Mouse (Mus musculus) liver, adult 2 months (tissue): ENCODE measurements at regions not wholly inside any gene's neighbourhood (a gene's known extent, or its start where the extent isn't known, plus 50 kb on each side); places are given as distances from the start of the nearest gene placed in this dataset.

ENCODE experiments used
- DNase-seq: peaks from one replicate; pipeline ENCODE4 v3.0.0-alpha.2; 2011; ENCODE audit warnings: low read depth, low spot score; ENCODE audit errors: extremely low read depth
- H3K27ac ChIP-seq: fragments of 200-500 bp; replicated peaks from 2 replicates; pipeline ENCODE4 v1.5.1; 2012; ENCODE audit warnings: low read depth, mild to moderate bottlenecking, control low read depth, inconsistent platforms, low read length; ENCODE audit not compliant: insufficient read depth
- H3K27me3 ChIP-seq: fragments of 200-500 bp; 2 replicates; pipeline ENCODE4 v1.6.1; 2012; ENCODE audit warnings: mild to moderate bottlenecking, moderate library complexity, low read length, inconsistent platforms; ENCODE audit not compliant: control insufficient read depth, insufficient read depth
- H3K36me3 ChIP-seq: fragments of 200-500 bp; 2 replicates; pipeline ENCODE4 v1.6.1; 2012; ENCODE audit warnings: low read length, inconsistent platforms; ENCODE audit not compliant: control insufficient read depth, insufficient read depth
- H3K4me1 ChIP-seq: fragments of 200-500 bp; 2 replicates; pipeline ENCODE4 v1.6.1; 2011; ENCODE audit warnings: low read length; ENCODE audit not compliant: control insufficient read depth, insufficient read depth
- H3K4me3 ChIP-seq: fragments of 200-500 bp; 2 replicates; pipeline ENCODE4 v1.5.1; 2011; ENCODE audit warnings: low read depth, mild to moderate bottlenecking, control low read depth, low read length, moderate library complexity; ENCODE audit not compliant: insufficient read depth
- H3K79me2 ChIP-seq: fragments of 200-500 bp; 2 replicates; pipeline ENCODE4 v1.6.1; 2012; ENCODE audit warnings: inconsistent platforms, mild to moderate bottlenecking, low read length, moderate library complexity; ENCODE audit not compliant: control insufficient read depth, insufficient read depth
- H3K9ac ChIP-seq: fragments of 200-500 bp; 2 replicates; pipeline ENCODE4 v1.6.1; 2012; ENCODE audit warnings: low read depth, mild to moderate bottlenecking, control low read depth, inconsistent platforms, low read length
- CTCF ChIP-seq: fragments of 200-500 bp; IDR thresholded peaks from 2 replicates; pipeline ENCODE4 v1.5.1; 2011; ENCODE audit warnings: low read depth, low read length, control low read depth
- POLR2A ChIP-seq: fragments of 200-500 bp; IDR thresholded peaks from 2 replicates; pipeline ENCODE4 v1.6.1; 2011; ENCODE audit warnings: low read length, control low read depth; ENCODE audit not compliant: insufficient read depth; ENCODE audit errors: extremely low read depth
- WGBS: fragments of 180-500 bp; shearing (Covaris S2); methylation state at CpG from one replicate; pipeline ENCODE4 v1.1.7; 2018; 5-methylcytosine and 5-hydroxymethylcytosine counted together

DNA sequence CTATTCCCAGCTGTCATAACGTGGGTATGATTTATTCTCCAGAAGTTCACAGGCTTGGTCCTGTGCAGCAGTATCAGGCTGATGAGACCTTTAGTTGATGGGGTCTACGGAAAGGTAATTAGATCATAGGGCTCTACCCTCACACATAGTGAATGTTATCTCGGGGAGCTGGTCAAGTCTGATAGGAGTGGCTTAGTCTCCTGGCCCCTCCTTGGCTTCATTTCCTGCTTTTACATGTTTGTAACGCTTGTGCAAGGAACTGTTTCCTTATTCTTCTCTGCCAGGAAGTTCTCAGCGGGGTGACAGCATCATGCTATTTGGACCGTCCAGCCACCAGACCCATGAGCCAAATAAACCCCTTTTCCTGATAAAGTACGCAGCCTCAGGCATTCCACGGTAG, 109.6 kb upstream of the Klf3 start:
- Histone ChIP-seq H3K27me3 (no peaks in the 10 kb centered on the region), H3K36me3 (no peaks in the 10 kb centered on the region), H3K4me3 (no peak overlapping the region), H3K79me2 (no peaks in the 10 kb centered on the region), H3K27ac (no peak overlapping the region), H3K4me1 (peaks cover 3% of the 10 kb centered on the region; the same call in 1 of the 2 replicates), H3K9ac (no peak overlapping the region)
- no peak for DNase-seq
- 73% methylated on average over 8 of the region's 8 CpGs for WGBS
- no peak for TF ChIP-seq POLR2A
- no peak for TF ChIP-seq CTCF

DNA sequence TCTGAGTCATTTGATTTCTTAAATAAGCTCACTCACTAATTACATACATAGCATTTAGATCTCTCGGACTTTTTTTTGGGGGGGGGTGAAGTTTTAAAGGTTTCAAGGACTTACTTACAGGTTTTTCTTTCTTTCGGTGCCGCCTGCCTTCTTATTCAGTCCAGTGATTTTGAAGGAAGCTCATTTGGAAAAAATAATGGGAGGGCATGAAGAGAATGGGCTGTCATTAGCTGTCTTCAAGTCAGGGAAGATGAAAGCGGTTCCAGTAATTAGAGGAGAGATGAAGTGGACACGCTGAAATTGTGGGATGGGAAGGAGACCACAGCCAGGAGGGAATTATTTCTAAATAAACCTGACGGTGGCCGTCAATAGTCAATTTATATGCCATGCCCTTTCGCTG, 108.6 kb upstream of the Klf3 start:
- no peak overlapping the region for H3K4me3 ChIP-seq
- H3K27me3 ChIP-seq = no peaks in the 10 kb centered on the region
- 96% methylated on average over 8 of the region's 8 CpGs for WGBS
- H3K4me1 ChIP-seq = peaks cover 6% of the 10 kb centered on the region; the same call in 1 of the 2 replicates
- DNase-seq = no peak
- H3K79me2 ChIP-seq = no peaks in the 10 kb centered on the region
- no peak overlapping the region for H3K9ac ChIP-seq
- TF ChIP-seq POLR2A (no peak), CTCF (no peak)
- H3K36me3 ChIP-seq = no peaks in the 10 kb centered on the region
- H3K27ac ChIP-seq = no peak overlapping the region

- Histone ChIP-seq H3K27me3 (no peaks in the 10 kb centered on the region), H3K27ac (no peak overlapping the region), H3K4me1 (peaks cover 6% of the 10 kb centered on the region; the same call in 1 of the 2 replicates), H3K9ac (no peak overlapping the region), H3K4me3 (no peak overlapping the region), H3K79me2 (no peaks in the 10 kb centered on the region), H3K36me3 (no peaks in the 10 kb centered on the region)
- no peak for DNase-seq
- WGBS = 95% methylated on average over 14 of the region's 14 CpGs
- TF ChIP-seq POLR2A (no peak), CTCF (no peak)
These were observed 107.1 kb upstream of the Klf3 start for GRCm38 (mm10) chr5:64696099-64696498.

DNA sequence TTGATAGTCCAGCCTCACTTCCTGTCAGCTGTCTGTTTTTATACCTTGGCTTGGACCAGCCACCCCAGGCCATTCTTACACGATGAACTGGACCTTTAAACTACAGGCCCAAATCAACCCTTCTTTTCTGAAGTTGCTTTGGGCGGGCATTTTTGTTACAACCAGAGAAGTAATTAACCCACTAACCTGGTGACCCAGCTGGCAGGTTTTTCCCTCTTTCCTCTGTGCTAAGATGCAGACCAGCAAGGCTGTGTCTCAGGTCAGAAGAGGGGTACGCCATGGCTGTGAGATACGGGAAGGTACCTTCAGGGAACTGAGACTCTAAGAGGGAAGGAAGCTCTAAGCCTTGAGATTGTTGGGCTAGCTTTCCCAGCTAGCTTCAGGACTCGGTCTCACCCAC, 105.7 kb upstream of the Klf3 start:
- 97% methylated on average over 5 of the region's 5 CpGs for WGBS
- DNase-seq = no peak
- H3K27ac ChIP-seq = no peak overlapping the region
- H3K4me3 ChIP-seq = no peak overlapping the region
- peaks cover 8% of the 10 kb centered on the region; the same call in 1 of the 2 replicates for H3K4me1 ChIP-seq
- H3K36me3 ChIP-seq = no peaks in the 10 kb centered on the region
- H3K27me3 ChIP-seq = no peaks in the 10 kb centered on the region
- no peak overlapping the region for H3K9ac ChIP-seq
- no peaks in the 10 kb centered on the region for H3K79me2 ChIP-seq
- TF ChIP-seq POLR2A = no peak
- TF ChIP-seq CTCF = no peak

DNA sequence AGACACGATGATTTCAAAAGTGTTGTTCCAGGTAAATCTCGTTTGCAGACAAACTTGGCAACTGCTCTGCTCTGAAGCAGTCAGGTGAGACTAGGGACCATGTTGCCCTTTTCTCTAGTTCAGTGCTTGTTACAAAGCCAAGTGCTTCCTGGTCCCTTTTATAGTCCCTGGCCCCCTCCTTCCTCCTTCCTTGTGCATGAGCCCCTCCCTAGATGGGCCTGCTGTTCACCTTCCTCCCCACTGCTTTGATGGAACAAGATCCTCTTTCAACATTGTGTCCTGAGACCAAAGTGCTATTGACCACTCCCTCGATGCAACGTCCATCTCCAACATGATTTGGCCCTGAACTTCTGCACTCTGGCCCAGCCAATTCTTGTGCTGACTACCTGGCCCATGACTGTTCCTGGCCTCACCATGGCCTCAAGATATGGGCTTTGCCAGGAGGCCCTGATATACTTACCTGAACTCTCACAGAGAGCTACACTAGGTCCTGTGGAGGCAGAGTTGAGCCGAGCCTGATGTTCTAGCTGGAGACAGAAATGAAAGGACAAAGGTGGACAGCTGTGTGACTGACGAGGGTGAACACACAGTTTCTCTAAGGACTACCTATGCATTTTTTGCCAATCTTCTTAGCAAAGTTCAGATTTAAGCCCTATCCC, 104.6 kb upstream of the Klf3 start:
- no peaks in the 10 kb centered on the region for H3K27me3 ChIP-seq
- 24% methylated on average over 6 of the region's 6 CpGs for WGBS
- no peaks in the 10 kb centered on the region for H3K79me2 ChIP-seq
- no peak overlapping the region for H3K4me3 ChIP-seq
- TF ChIP-seq POLR2A (no peak), CTCF (no peak)
- H3K27ac ChIP-seq = peak overlapping the region; percentile 12
- DNase-seq = peak; percentile 91
- H3K4me1 ChIP-seq = peaks cover 11% of the 10 kb centered on the region
- H3K36me3 ChIP-seq = no peaks in the 10 kb centered on the region
- H3K9ac ChIP-seq = no peak overlapping the region

- DNase-seq = no peak
- H3K4me1 ChIP-seq = peaks cover 14% of the 10 kb centered on the region
- H3K9ac ChIP-seq = no peak overlapping the region
- H3K27me3 ChIP-seq = no peaks in the 10 kb centered on the region
- no peaks in the 10 kb centered on the region for H3K36me3 ChIP-seq
- H3K4me3 ChIP-seq = no peak overlapping the region
- WGBS = 89% methylated on average over 6 of the region's 6 CpGs
- H3K27ac ChIP-seq = no peak overlapping the region
- H3K79me2 ChIP-seq = no peaks in the 10 kb centered on the region
- TF ChIP-seq CTCF (no peak), POLR2A (no peak)
These were observed 103.2 kb upstream of the Klf3 start for GRCm38 (mm10) chr5:64700030-64700429.
